Comparison of ENCODE assay signal across 7 mouse cellular contexts in genomic region chr11:104440521-104441474, GRCm38 (mm10). TPM values are rescaled to one million over a fixed set of nuclear protein-coding genes. Genes with fewer than 3 reads are reported as not detected.
DNase-seq lines count a peak whose midpoint lies in the region; ATAC-seq and TF ChIP-seq lines count a peak whose summit lies in the region.

No protein-coding gene starts in this region.

- no peak for TF ChIP-seq CTCF in kidney, postnatal 0 days (IDR thresholded peaks at IDR 0.05; ENCODE audit: low read depth)

- peak overlapping the region; percentile 80 for H3K4me2 ChIP-seq in embryonic facial prominence, embryonic 14.5 days (ENCODE audit: low read depth, low read length)
- H3K4me2 ChIP-seq in kidney, postnatal 0 days (ENCODE audit: low read length): peak overlapping the region; percentile 76
- peak overlapping the region; percentile 67 for H3K4me2 ChIP-seq in midbrain, embryonic 16.5 days (ENCODE audit: low read length)

- no peak for ATAC-seq in embryonic facial prominence, embryonic 14.5 days (ENCODE audit: low read depth)
- ATAC-seq in kidney, postnatal 0 days (replicated peaks; ENCODE audit: low FRiP score, low read depth): no peak
- ATAC-seq in midbrain, embryonic 16.5 days: no peak

- H3K9ac ChIP-seq in embryonic facial prominence, embryonic 14.5 days (ENCODE audit: low read depth, low read length): peak overlapping the region; percentile 99
- H3K9ac ChIP-seq in kidney, postnatal 0 days (ENCODE audit: low read depth, low read length): peak overlapping the region; percentile 99
- H3K9ac ChIP-seq in midbrain, embryonic 16.5 days (ENCODE audit: low read depth, low read length): peak overlapping the region; percentile 96

- no peaks in the 10 kb centered on the region for H3K9me3 ChIP-seq in embryonic facial prominence, embryonic 14.5 days (ENCODE audit: control insufficient read depth, low read length)
- no peaks in the 10 kb centered on the region for H3K9me3 ChIP-seq in kidney, postnatal 0 days (replicated peaks; ENCODE audit: low read length)
- no peaks in the 10 kb centered on the region for H3K9me3 ChIP-seq in midbrain, embryonic 16.5 days (replicated peaks; ENCODE audit: control insufficient read depth, low read length, poor library complexity, severe bottlenecking)

- under 1% methylated on average over 20 of the region's 20 CpGs for WGBS in embryonic facial prominence, embryonic 14.5 days
- under 1% methylated on average over 20 of the region's 20 CpGs for WGBS in kidney, postnatal 0 days
- under 1% methylated on average over 20 of the region's 20 CpGs for WGBS in midbrain, embryonic 16.5 days

- no peaks in the 10 kb centered on the region for H3K27me3 ChIP-seq in embryonic facial prominence, embryonic 14.5 days (replicated peaks; ENCODE audit: control insufficient read depth, insufficient read depth, low read length)
- H3K27me3 ChIP-seq in kidney, postnatal 0 days (ENCODE audit: insufficient read depth, low read length): no peaks in the 10 kb centered on the region
- H3K27me3 ChIP-seq in midbrain, embryonic 16.5 days (ENCODE audit: control insufficient read depth, insufficient read depth, low read depth, low read length): no peaks in the 10 kb centered on the region

- peak overlapping the region; percentile 100 for H3K27ac ChIP-seq in embryonic facial prominence, embryonic 14.5 days (replicated peaks; ENCODE audit: low read depth, low read length)
- H3K27ac ChIP-seq in kidney, postnatal 0 days: peak overlapping the region; percentile 100
- peak overlapping the region; percentile 100 for H3K27ac ChIP-seq in midbrain, embryonic 16.5 days (ENCODE audit: low read length)

- DNase-seq in 3T3-L1 (ENCODE audit: low read depth, low spot score): peak; percentile 51
- peak; percentile 30 to 37 for DNase-seq in B cell, adult 2 months
- peak; percentile 40 for DNase-seq in embryonic facial prominence, embryonic 14.5 days (ENCODE audit: low spot score)
- peak; percentile 42 for DNase-seq in kidney, postnatal 0 days (ENCODE audit: low spot score)
- DNase-seq in cerebellum, adult 9-11 months: no peak
- DNase-seq in frontal cortex, postnatal 25 days (ENCODE audit: low spot score in 2 of 2): no peak

- H3K36me3 ChIP-seq in embryonic facial prominence, embryonic 14.5 days (ENCODE audit: control insufficient read depth, insufficient read depth, low read length): no peaks in the 10 kb centered on the region
- H3K36me3 ChIP-seq in kidney, postnatal 0 days (ENCODE audit: insufficient read depth, low read length): no peaks in the 10 kb centered on the region
- H3K36me3 ChIP-seq in midbrain, embryonic 16.5 days (ENCODE audit: control insufficient read depth, insufficient read depth, low read length): no peaks in the 10 kb centered on the region

- H3K4me1 ChIP-seq in embryonic facial prominence, embryonic 14.5 days (ENCODE audit: control insufficient read depth, insufficient read depth, low read length): peaks cover 28% of the 10 kb centered on the region
- H3K4me1 ChIP-seq in kidney, postnatal 0 days (replicated peaks; ENCODE audit: insufficient read depth, low read length): no peaks in the 10 kb centered on the region
- peaks cover 24% of the 10 kb centered on the region for H3K4me1 ChIP-seq in midbrain, embryonic 16.5 days (ENCODE audit: control insufficient read depth, insufficient read depth, low read length)

- peak overlapping the region; percentile 88 for H3K4me3 ChIP-seq in embryonic facial prominence, embryonic 14.5 days (ENCODE audit: low read depth, low read length)
- H3K4me3 ChIP-seq in kidney, postnatal 0 days (replicated peaks; ENCODE audit: low read depth, low read length): peak overlapping the region; percentile 97
- H3K4me3 ChIP-seq in midbrain, embryonic 16.5 days (ENCODE audit: low read depth, low read length): peak overlapping the region; percentile 84

RNA-seq across cellular contexts. Expression of gene Kansl1, which starts 27.9 kb away (rescaled TPM):
- polyA plus RNA-seq in embryonic facial prominence, embryonic 14.5 days (2014; fragmentation: Nextera tagmentation; extraction: Ambion mirVana): 26.0 and 27.9 TPM in 2 replicates
- 17.1 and 17.5 TPM in 2 replicates for polyA plus RNA-seq in kidney, postnatal 0 days (2015; fragmentation: Nextera tagmentation; extraction: Ambion mirVana)
- polyA plus RNA-seq in midbrain, embryonic 16.5 days (2015; fragmentation: Nextera tagmentation; extraction: Ambion mirVana): 27.9 and 28.2 TPM in 2 replicates

Comparison
In these comparisons a context has a peak if more than half of its experiments do, and no peak if none do; other contexts are left out.
1. DNase-seq: peak in 3T3-L1 (single experiment), B cell, adult 2 months (2 of 2), embryonic facial prominence, embryonic 14.5 days (single experiment) and kidney, postnatal 0 days (single experiment); none in cerebellum, adult 9-11 months (single experiment) and frontal cortex, postnatal 25 days (0 of 2).
2. Peak in every context shown above with its lines, with median percentiles within 50 percentile points of each other: H3K27ac ChIP-seq, H3K4me2 ChIP-seq, H3K4me3 ChIP-seq and H3K9ac ChIP-seq.